Mouse (Mus musculus): ENCODE measurements around the gene Mlxip. TPM values are rescaled to one million over a fixed set of nuclear protein-coding genes. Genes with fewer than 3 reads are reported as not detected.

The Mlxip gene
- total RNA-seq, 1 experiment from 2014 or later = 17.5 TPM

GRCm38 (mm10) chr5:123378712-123379111 lies 15.9 kb upstream of the Mlxip start:
- no peak for ATAC-seq (replicated peaks; ENCODE audit: insufficient number of reproducible peaks, low FRiP score, low TSS enrichment, poor library complexity, severe bottlenecking)

GRCm38 (mm10) chr5:123379504-123379931 lies 15.1 kb upstream of the Mlxip start:
- ATAC-seq (replicated peaks; ENCODE audit: insufficient number of reproducible peaks, low FRiP score, low TSS enrichment, poor library complexity, severe bottlenecking) = no peak

- ATAC-seq (replicated peaks; ENCODE audit: insufficient number of reproducible peaks, low FRiP score, low TSS enrichment, poor library complexity, severe bottlenecking) = 0 out of 2 replicates have a peak, but pooled peaks have one; percentile 2
Observed at GRCm38 (mm10) chr5:123381968-123382367, 12.6 kb upstream of the Mlxip start.

- ATAC-seq (replicated peaks; ENCODE audit: insufficient number of reproducible peaks, low FRiP score, low TSS enrichment, poor library complexity, severe bottlenecking) = no peak
Observed at GRCm38 (mm10) chr5:123382686-123383085, 11.9 kb upstream of the Mlxip start.

GRCm38 (mm10) chr5:123388452-123388851 lies 6.1 kb upstream of the Mlxip start:
- no peak for ATAC-seq (replicated peaks; ENCODE audit: insufficient number of reproducible peaks, low FRiP score, low TSS enrichment, poor library complexity, severe bottlenecking)

- ATAC-seq (replicated peaks; ENCODE audit: insufficient number of reproducible peaks, low FRiP score, low TSS enrichment, poor library complexity, severe bottlenecking) = no peak
Observed at GRCm38 (mm10) chr5:123390536-123391441, 3.8 kb upstream of the Mlxip start.

- no peak for ATAC-seq (replicated peaks; ENCODE audit: insufficient number of reproducible peaks, low FRiP score, low TSS enrichment, poor library complexity, severe bottlenecking)
Observed at GRCm38 (mm10) chr5:123391442-123391809, 3.2 kb upstream of the Mlxip start.

GRCm38 (mm10) chr5:123393786-123394302 lies 754 bp upstream of the Mlxip start:
- no peak for ATAC-seq (replicated peaks; ENCODE audit: insufficient number of reproducible peaks, low FRiP score, low TSS enrichment, poor library complexity, severe bottlenecking)

- ATAC-seq (replicated peaks; ENCODE audit: insufficient number of reproducible peaks, low FRiP score, low TSS enrichment, poor library complexity, severe bottlenecking) = peak; percentile 25
Observed at GRCm38 (mm10) chr5:123394957-123395881, 621 bp downstream of the Mlxip start.

GRCm38 (mm10) chr5:123396901-123397464 lies 2.4 kb downstream of the Mlxip start:
- no peak for ATAC-seq (replicated peaks; ENCODE audit: insufficient number of reproducible peaks, low FRiP score, low TSS enrichment, poor library complexity, severe bottlenecking)

- peak; percentile 19; the same call in 1 of the 2 replicates for ATAC-seq (replicated peaks; ENCODE audit: insufficient number of reproducible peaks, low FRiP score, low TSS enrichment, poor library complexity, severe bottlenecking)
Observed at GRCm38 (mm10) chr5:123397786-123398185, 3.2 kb downstream of the Mlxip start.

- ATAC-seq (replicated peaks; ENCODE audit: insufficient number of reproducible peaks, low FRiP score, low TSS enrichment, poor library complexity, severe bottlenecking) = no peak
Observed at GRCm38 (mm10) chr5:123398856-123399498, 4.4 kb downstream of the Mlxip start.

GRCm38 (mm10) chr5:123404480-123404879 lies 9.9 kb downstream of the Mlxip start:
- no peak for ATAC-seq (replicated peaks; ENCODE audit: insufficient number of reproducible peaks, low FRiP score, low TSS enrichment, poor library complexity, severe bottlenecking)

- no peak for ATAC-seq (replicated peaks; ENCODE audit: insufficient number of reproducible peaks, low FRiP score, low TSS enrichment, poor library complexity, severe bottlenecking)
Observed at GRCm38 (mm10) chr5:123406952-123407351, 12.4 kb downstream of the Mlxip start.

GRCm38 (mm10) chr5:123408176-123408575 lies 13.6 kb downstream of the Mlxip start:
- no peak for ATAC-seq (replicated peaks; ENCODE audit: insufficient number of reproducible peaks, low FRiP score, low TSS enrichment, poor library complexity, severe bottlenecking)

- ATAC-seq (replicated peaks; ENCODE audit: insufficient number of reproducible peaks, low FRiP score, low TSS enrichment, poor library complexity, severe bottlenecking) = no peak
Observed at GRCm38 (mm10) chr5:123412193-123412592, 17.6 kb downstream of the Mlxip start.

GRCm38 (mm10) chr5:123413866-123414363 lies 19.3 kb downstream of the Mlxip start:
- no peak for ATAC-seq (replicated peaks; ENCODE audit: insufficient number of reproducible peaks, low FRiP score, low TSS enrichment, poor library complexity, severe bottlenecking)

- ATAC-seq (replicated peaks; ENCODE audit: insufficient number of reproducible peaks, low FRiP score, low TSS enrichment, poor library complexity, severe bottlenecking) = no peak
Observed at GRCm38 (mm10) chr5:123416149-123416548, 21.6 kb downstream of the Mlxip start.
